18 mouse cellular contexts compared by ENCODE assay signal in the genomic region with DNA sequence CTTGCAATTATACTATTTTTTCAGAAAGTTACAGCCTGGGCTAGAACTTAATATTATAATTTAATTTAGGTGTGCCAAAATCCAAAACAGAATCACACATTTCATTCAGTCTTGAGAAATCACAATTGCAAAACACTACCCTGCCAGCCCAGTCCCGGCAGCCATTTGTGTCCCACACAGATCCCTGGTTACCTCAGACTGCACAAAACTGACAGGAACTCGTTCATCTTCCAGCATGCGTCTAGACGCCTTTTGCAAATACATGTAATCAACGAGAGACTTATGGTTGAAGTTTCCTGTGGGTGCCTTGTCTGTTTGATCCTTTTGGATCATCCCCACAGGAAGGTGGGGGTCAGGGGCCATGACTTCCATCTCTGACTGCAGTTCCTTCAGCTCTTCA. TPM values are rescaled to one million over a fixed set of nuclear protein-coding genes. Genes with fewer than 3 reads are reported as not detected.
A peak's percentile ranks its signal among the peaks of the same experiment; 100 is the strongest.
DNase-seq lines count a peak whose midpoint lies in the region; ATAC-seq and TF ChIP-seq lines count a peak whose summit lies in the region.
"Had no signal": no experiment of that assay in that cellular context is flagged by ENCODE, and none has a peak within 500 bp of the region (broad histone marks: within the 10 kb centered on the region; RNA-seq: fewer than 3 reads in every experiment).

No protein-coding gene starts in this region.

- 73% methylated on average over 5 of the region's 5 CpGs for WGBS in forebrain, postnatal 0 days
- 79% methylated on average over 5 of the region's 5 CpGs for WGBS in forebrain, embryonic 15.5 days
- WGBS in lung, postnatal 0 days, result 22% methylated on average over 5 of the region's 5 CpGs
- 16% methylated on average over 5 of the region's 5 CpGs for WGBS in heart, postnatal 0 days

- no peaks in the 10 kb centered on the region for H3K36me3 ChIP-seq in forebrain, postnatal 0 days (ENCODE audit: insufficient read depth)
- no peaks in the 10 kb centered on the region for H3K36me3 ChIP-seq in forebrain, embryonic 15.5 days
- no peaks in the 10 kb centered on the region for H3K36me3 ChIP-seq in lung, postnatal 0 days (ENCODE audit: insufficient read depth, low read length)
- H3K36me3 ChIP-seq in heart, postnatal 0 days (replicated peaks; ENCODE audit: control insufficient read depth, insufficient read depth, low read length), result peaks cover 10% of the 10 kb centered on the region
- H3K36me3 ChIP-seq: embryonic facial prominence, embryonic 13.5 days; forebrain, embryonic 12.5 days; hindbrain, embryonic 10.5 days; limb, embryonic 13.5 days; midbrain, embryonic 15.5 days had no signal

- no peak for TF ChIP-seq CTCF in forebrain, postnatal 0 days (IDR thresholded peaks at IDR 0.05; ENCODE audit: low read depth)
- TF ChIP-seq CTCF in lung, postnatal 0 days (IDR thresholded peaks at IDR 0.05), result no peak
- no peak for TF ChIP-seq CTCF in heart, postnatal 0 days (IDR thresholded peaks at IDR 0.05; ENCODE audit: low read depth)

- no peak overlapping the region for H3K4me2 ChIP-seq in forebrain, postnatal 0 days (ENCODE audit: low read depth)
- no peak overlapping the region for H3K4me2 ChIP-seq in forebrain, embryonic 15.5 days (replicated peaks)
- no peak overlapping the region for H3K4me2 ChIP-seq in lung, postnatal 0 days (replicated peaks; ENCODE audit: low read depth, low read length)
- H3K4me2 ChIP-seq in heart, postnatal 0 days (ENCODE audit: low read depth, low read length), result peak overlapping the region; percentile 60
- H3K4me2 ChIP-seq: embryonic facial prominence, embryonic 13.5 days; forebrain, embryonic 12.5 days; limb, embryonic 13.5 days; midbrain, embryonic 15.5 days had no signal

- H3K27me3 ChIP-seq in forebrain, postnatal 0 days (ENCODE audit: insufficient read depth, low read length), result no peaks in the 10 kb centered on the region
- H3K27me3 ChIP-seq in forebrain, embryonic 15.5 days, result no peaks in the 10 kb centered on the region
- no peaks in the 10 kb centered on the region for H3K27me3 ChIP-seq in lung, postnatal 0 days (replicated peaks; ENCODE audit: insufficient read depth, low read length)
- no peaks in the 10 kb centered on the region for H3K27me3 ChIP-seq in heart, postnatal 0 days (ENCODE audit: control insufficient read depth, insufficient read depth, low read length)
- H3K27me3 ChIP-seq: forebrain, embryonic 12.5 days; midbrain, embryonic 15.5 days had no signal

- no peak overlapping the region for H3K4me3 ChIP-seq in forebrain, postnatal 0 days (ENCODE audit: low read depth, low read length)
- no peak overlapping the region for H3K4me3 ChIP-seq in forebrain, embryonic 15.5 days
- no peak overlapping the region for H3K4me3 ChIP-seq in lung, postnatal 0 days (ENCODE audit: low read depth, low read length)
- H3K4me3 ChIP-seq in heart, postnatal 0 days (ENCODE audit: low read depth, low read length), result peak overlapping the region; percentile 42
- H3K4me3 ChIP-seq: embryonic facial prominence, embryonic 13.5 days; forebrain, embryonic 12.5 days; hindbrain, embryonic 10.5 days; left cerebral cortex, adult 2 months; limb, embryonic 13.5 days; midbrain, embryonic 15.5 days had no signal

- no peak for TF ChIP-seq EP300 in lung, postnatal 0 days (IDR thresholded peaks at IDR 0.05)
- no peak for TF ChIP-seq EP300 in heart, postnatal 0 days (IDR thresholded peaks at IDR 0.05; ENCODE audit: low read depth)

- H3K4me1 ChIP-seq in forebrain, postnatal 0 days (ENCODE audit: insufficient read depth), result no peaks in the 10 kb centered on the region
- H3K4me1 ChIP-seq in forebrain, embryonic 15.5 days, result no peaks in the 10 kb centered on the region
- no peaks in the 10 kb centered on the region for H3K4me1 ChIP-seq in lung, postnatal 0 days (ENCODE audit: insufficient read depth, low read depth, low read length)
- H3K4me1 ChIP-seq in heart, postnatal 0 days (ENCODE audit: control insufficient read depth, insufficient read depth), result no peaks in the 10 kb centered on the region
- H3K4me1 ChIP-seq: embryonic facial prominence, embryonic 13.5 days; forebrain, embryonic 12.5 days; hindbrain, embryonic 10.5 days; midbrain, embryonic 15.5 days had no signal

- no peak overlapping the region for H3K9ac ChIP-seq in forebrain, postnatal 0 days
- H3K9ac ChIP-seq in forebrain, embryonic 15.5 days (replicated peaks), result no peak overlapping the region
- H3K9ac ChIP-seq in lung, postnatal 0 days (replicated peaks; ENCODE audit: low read depth), result no peak overlapping the region
- peak overlapping the region; percentile 66 for H3K9ac ChIP-seq in heart, postnatal 0 days (replicated peaks; ENCODE audit: low read depth, low read length)
- H3K9ac ChIP-seq: embryonic facial prominence, embryonic 13.5 days; forebrain, embryonic 12.5 days; limb, embryonic 13.5 days; midbrain, embryonic 15.5 days had no signal

- DNase-seq in forebrain, postnatal 0 days, result no peak
- DNase-seq in lung, postnatal 0 days (ENCODE audit: low spot score), result peak; percentile 33
- no peak for DNase-seq in lung, postnatal 4 days
- DNase-seq in heart, postnatal 0 days (ENCODE audit: low spot score), result no peak
- no peak for DNase-seq in frontal cortex, adult 2 months (ENCODE audit: extremely low spot score in 1 of 2, low spot score in 1 of 2)
- no peak for DNase-seq in layer of hippocampus, postnatal 14 days (ENCODE audit: low spot score in 2 of 2)
- DNase-seq: cerebellum, postnatal 36 days; kidney, adult 9 months; lung, adult 18-20 months; right cerebral cortex, postnatal 4 days had no signal

- peak; percentile 42; the same call in 1 of the 2 replicates for ATAC-seq in forebrain, postnatal 0 days
- no peak for ATAC-seq in forebrain, embryonic 15.5 days (replicated peaks)
- ATAC-seq in lung, postnatal 0 days, result no peak
- no peak for ATAC-seq in heart, postnatal 0 days (ENCODE audit: insufficient read depth, low read depth)
- ATAC-seq: midbrain, embryonic 15.5 days had no signal

- H3K27ac ChIP-seq in forebrain, postnatal 0 days (ENCODE audit: low read depth, low read length), result no peak overlapping the region
- no peak overlapping the region for H3K27ac ChIP-seq in forebrain, embryonic 15.5 days (replicated peaks)
- H3K27ac ChIP-seq in lung, postnatal 0 days (ENCODE audit: low read length), result no peak overlapping the region
- peak overlapping the region; percentile 98 for H3K27ac ChIP-seq in heart, postnatal 0 days (ENCODE audit: low read depth)
- H3K27ac ChIP-seq: embryonic facial prominence, embryonic 13.5 days; forebrain, embryonic 12.5 days; hindbrain, embryonic 10.5 days; left cerebral cortex, adult 2 months; limb, embryonic 13.5 days; midbrain, embryonic 15.5 days had no signal

- no peaks in the 10 kb centered on the region for H3K9me3 ChIP-seq in forebrain, postnatal 0 days (ENCODE audit: low read length)
- no peaks in the 10 kb centered on the region for H3K9me3 ChIP-seq in forebrain, embryonic 15.5 days
- H3K9me3 ChIP-seq in lung, postnatal 0 days (ENCODE audit: low read length), result no peaks in the 10 kb centered on the region
- H3K9me3 ChIP-seq in heart, postnatal 0 days (replicated peaks; ENCODE audit: control insufficient read depth, low read length), result no peaks in the 10 kb centered on the region
- H3K9me3 ChIP-seq: embryonic facial prominence, embryonic 13.5 days; forebrain, embryonic 12.5 days; hindbrain, embryonic 10.5 days; limb, embryonic 13.5 days; midbrain, embryonic 15.5 days had no signal

RNA-seq across cellular contexts. Expression of gene Lmod3, which starts 0.5 kb away (rescaled TPM):
- 0.05 and 0.46 TPM in 2 replicates for total RNA-seq in forebrain, postnatal 0 days (2014; rRNA removed)
- 0.08 and 0.11 TPM in 2 replicates for polyA plus RNA-seq in forebrain, postnatal 0 days (2015; fragmentation: Nextera tagmentation; extraction: Ambion mirVana)
- polyA plus RNA-seq in forebrain, embryonic 15.5 days (2015; fragmentation: Nextera tagmentation; extraction: Ambion mirVana), result 0.08 TPM in 2 replicates
- 0.24 and 0.31 TPM in 2 replicates for polyA plus RNA-seq in lung, postnatal 0 days (2015; fragmentation: Nextera tagmentation; extraction: Ambion mirVana)
- total RNA-seq in heart, postnatal 0 days (2014; rRNA removed; ENCODE audit: low replicate concordance), result 6.4 and 8.9 TPM in 2 replicates
- polyA plus RNA-seq in heart, postnatal 0 days (2015; fragmentation: Nextera tagmentation; extraction: Ambion mirVana), result 34.5 and 39.1 TPM in 2 replicates
- 0.15 TPM in 1 of 2 replicates, not detected in the other for polyA plus RNA-seq in frontal cortex, adult 2 months (2012; rRNA removed)
- total RNA-seq in layer of hippocampus, postnatal 14 days (2021), result not detected
- total RNA-seq: left cerebral cortex, adult 2 months; megakaryocyte, adult 5-6 weeks had no signal
- polyA plus RNA-seq: hindbrain, embryonic 10.5 days; midbrain, embryonic 15.5 days had no signal

RNA-seq across cellular contexts. Expression of gene Arl6ip5, which starts 41.6 kb away (rescaled TPM):
- total RNA-seq in forebrain, postnatal 0 days (2014; rRNA removed), result 101 and 121 TPM in 2 replicates
- polyA plus RNA-seq in forebrain, postnatal 0 days (2015; fragmentation: Nextera tagmentation; extraction: Ambion mirVana), result 144 and 146 TPM in 2 replicates
- 111 and 114 TPM in 2 replicates for polyA plus RNA-seq in forebrain, embryonic 15.5 days (2015; fragmentation: Nextera tagmentation; extraction: Ambion mirVana)
- polyA plus RNA-seq in lung, postnatal 0 days (2015; fragmentation: Nextera tagmentation; extraction: Ambion mirVana), result 90.3 and 91.9 TPM in 2 replicates
- total RNA-seq in heart, postnatal 0 days (2014; rRNA removed; ENCODE audit: low replicate concordance), result 70.3 and 103 TPM in 2 replicates
- polyA plus RNA-seq in heart, postnatal 0 days (2015; fragmentation: Nextera tagmentation; extraction: Ambion mirVana), result 83.7 and 91.1 TPM in 2 replicates
- polyA plus RNA-seq in frontal cortex, adult 2 months (2012; rRNA removed), result 165 and 175 TPM in 2 replicates
- 100 to 1,000 TPM; 156 to 168 TPM for total RNA-seq in layer of hippocampus, postnatal 14 days (2021)

RNA-seq across cellular contexts. Expression of gene Uba3, which starts 46.6 kb away (rescaled TPM):
- total RNA-seq in forebrain, postnatal 0 days (2014; rRNA removed), result 83.2 and 86.3 TPM in 2 replicates
- polyA plus RNA-seq in forebrain, postnatal 0 days (2015; fragmentation: Nextera tagmentation; extraction: Ambion mirVana), result 61.3 and 67.2 TPM in 2 replicates
- 98.7 and 102 TPM in 2 replicates for polyA plus RNA-seq in forebrain, embryonic 15.5 days (2015; fragmentation: Nextera tagmentation; extraction: Ambion mirVana)
- polyA plus RNA-seq in lung, postnatal 0 days (2015; fragmentation: Nextera tagmentation; extraction: Ambion mirVana), result 35.8 and 43.2 TPM in 2 replicates
- 71.6 and 79.7 TPM in 2 replicates for total RNA-seq in heart, postnatal 0 days (2014; rRNA removed; ENCODE audit: low replicate concordance)
- polyA plus RNA-seq in heart, postnatal 0 days (2015; fragmentation: Nextera tagmentation; extraction: Ambion mirVana), result 54.4 and 58.3 TPM in 2 replicates
- 56.0 and 63.3 TPM in 2 replicates for polyA plus RNA-seq in frontal cortex, adult 2 months (2012; rRNA removed)
- 10 to 100 TPM; 62.1 to 65.7 TPM for total RNA-seq in layer of hippocampus, postnatal 14 days (2021)

Comparison
In these comparisons a context has a peak if more than half of its experiments do, and no peak if none do; other contexts are left out.
1. RNA of gene Lmod3, which starts 0.5 kb away (polyA plus RNA-seq): 34.5 to 39.1 TPM in heart, postnatal 0 days; 0.24 to 0.31 TPM in lung, postnatal 0 days, 0.08 to 0.11 TPM in forebrain, postnatal 0 days, 0.08 TPM in forebrain, embryonic 15.5 days and 0.15 TPM in frontal cortex, adult 2 months; every median in the first group is over 10 times any median in the second.